Mouse (Mus musculus) Patski (cell line): ENCODE data around the gene Plekhh2. TPM values are rescaled to one million over a fixed set of nuclear protein-coding genes. Genes with fewer than 3 reads are reported as not detected.
A peak's percentile ranks its signal among the peaks of the same experiment; 100 is the strongest.

ENCODE experiments used
- ATAC-seq: fragments of 100-300 bp; one replicate; pipeline ENCODE4 v1.8.0; 2021
- CTCF ChIA-PET: fragments of 350-600 bp; sonication (Branson Sonifier 250); formaldehyde crosslinking; loops from one replicate; lab custom pipeline; 2022; ENCODE audit warnings: inconsistent platforms; lab: Charles Lee
- POLR2A ChIA-PET: fragments of 350-600 bp; sonication (Branson Sonifier 250); formaldehyde crosslinking; loops from one replicate; lab custom pipeline; 2022; ENCODE audit warnings: antibody characterized with exemption, inconsistent platforms; lab: Charles Lee
- DNase-seq: peaks from one replicate; pipeline ENCODE4 v3.0.0-alpha.2; 2011; ENCODE audit warnings: low read depth, low spot score
- H3K27me3 ChIP-seq: fragments of 371-371 bp; one replicate; pipeline ENCODE4 v1.5.1; 2021
- CTCF ChIP-seq: fragments of 100-300 bp; IDR thresholded peaks from one replicate; pipeline ENCODE4 v1.5.1; 2021
- in situ Hi-C: fragments of 300-500 bp; cut with MboI; formaldehyde crosslinking; loops from 3 replicates; pipeline ENCODE4 v1.11.1; 2018; ENCODE audit warnings: low pct_unique_long_range_greater_than_20kb, mixed read lengths
- polyA plus RNA-seq: library from polyadenylated mRNA; unstranded; gene quantifications from one replicate; pipeline ENCODE4 v1.2.3, GENCODE M21; 2021

The Plekhh2 gene
- polyA plus RNA-seq, 1 experiment from 2014 or later = 32.0 TPM

- CTCF ChIA-PET = no interaction called here
- no peak for ATAC-seq
- DNase-seq = no peak
- H3K27me3 ChIP-seq = no peaks in the 10 kb centered on the region
- POLR2A ChIA-PET = interaction anchor here (1.0 to 1.1 kb wide), 2 partner anchors 10 to 36 kb away, joined by 4 to 5 read pairs; no protein-coding TSS in a partner anchor
- in situ Hi-C loops = no loop called here
- no peak for TF ChIP-seq CTCF
These were observed 107.4 kb downstream of the Plekhh2 start for GRCm38 (mm10) chr17:84619112-84619511.

GRCm38 (mm10) chr17:84620076-84620475 is 108.4 kb downstream of the Plekhh2 start:
- no peak for TF ChIP-seq CTCF
- in situ Hi-C loops = no loop called here
- no peak for DNase-seq
- ChIA-PET CTCF (no interaction called here), POLR2A (interaction anchor here (1.1 kb wide), 1 partner anchor 11 kb away, joined by 4 read pairs; no protein-coding TSS in a partner anchor)
- no peaks in the 10 kb centered on the region for H3K27me3 ChIP-seq
- ATAC-seq = no peak

GRCm38 (mm10) chr17:84620610-84621009 is 108.9 kb downstream of the Plekhh2 start:
- in situ Hi-C loops = no loop called here
- POLR2A ChIA-PET = no interaction called here
- CTCF ChIA-PET = no interaction called here

DNA sequence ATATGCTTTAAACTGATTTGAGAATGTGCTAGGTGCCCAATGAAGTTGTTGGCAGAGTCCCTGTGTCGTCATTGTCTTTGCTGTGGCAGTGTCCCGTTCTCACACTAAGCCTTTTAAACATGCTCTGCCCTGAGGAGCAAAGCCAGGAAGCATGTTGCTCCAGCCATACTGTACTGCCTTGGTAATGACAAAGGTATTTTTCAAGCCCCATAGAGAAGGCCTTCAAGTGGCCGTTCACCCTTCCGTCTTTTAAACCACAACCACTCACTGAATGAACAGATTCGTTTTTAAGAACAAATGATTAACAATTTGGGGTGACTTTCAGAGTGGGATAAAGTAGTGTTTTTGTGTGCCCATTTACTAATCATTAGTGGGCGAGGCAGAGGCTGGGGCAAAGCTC is 109.5 kb downstream of the Plekhh2 start:
- no peak for ATAC-seq
- ChIA-PET POLR2A (no interaction called here), CTCF (interaction anchor here (1.2 kb wide), 1 partner anchor 12 kb away, joined by 3 read pairs; no protein-coding TSS in a partner anchor)
- no peak for TF ChIP-seq CTCF
- H3K27me3 ChIP-seq = no peaks in the 10 kb centered on the region
- in situ Hi-C loops = no loop called here
- DNase-seq = no peak

More at GRCm38 (mm10) chr17:84620610-84621009, 108.9 kb downstream of the Plekhh2 start:
- ATAC-seq (no peak), DNase-seq (no peak)
- TF ChIP-seq CTCF = no peak
- no peaks in the 10 kb centered on the region for H3K27me3 ChIP-seq

DNA sequence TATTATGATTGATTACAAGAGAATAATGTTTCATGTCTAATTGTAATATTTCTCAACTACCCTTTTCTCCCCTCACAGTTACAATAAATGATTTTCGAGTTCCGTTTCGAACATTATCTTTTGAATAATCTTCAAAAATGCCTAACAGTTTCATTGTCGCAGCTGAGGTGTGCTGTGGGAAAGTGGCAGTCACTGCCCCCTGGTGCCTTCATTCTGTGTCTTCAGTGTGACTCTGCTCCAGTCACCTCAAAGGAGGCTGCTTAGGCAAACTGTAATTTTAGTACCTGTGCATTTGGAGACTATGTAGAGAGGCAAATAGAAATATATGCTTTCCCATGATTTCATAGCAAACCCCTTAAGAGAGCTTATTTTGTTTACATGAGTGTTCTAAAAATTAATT is 110.3 kb downstream of the Plekhh2 start:
- ChIA-PET POLR2A (no interaction called here), CTCF (interaction anchor here (1.0 to 1.3 kb wide), 3 partner anchors 13 to 148 kb away, joined by 3 read pairs; no protein-coding TSS in a partner anchor)
- DNase-seq = no peak
- in situ Hi-C loops = no loop called here
- TF ChIP-seq CTCF = no peak
- H3K27me3 ChIP-seq = no peaks in the 10 kb centered on the region
- ATAC-seq = no peak

- in situ Hi-C loops = no loop called here
- CTCF ChIA-PET = interaction anchor here (1.0 to 1.3 kb wide), 2 partner anchors 23 to 149 kb away, joined by 3 read pairs; no protein-coding TSS in a partner anchor
- no peaks in the 10 kb centered on the region for H3K27me3 ChIP-seq
- DNase-seq (no peak), ATAC-seq (no peak)
- POLR2A ChIA-PET = no interaction called here
- TF ChIP-seq CTCF = no peak
These were observed 111.2 kb downstream of the Plekhh2 start for GRCm38 (mm10) chr17:84622873-84623272.

DNA sequence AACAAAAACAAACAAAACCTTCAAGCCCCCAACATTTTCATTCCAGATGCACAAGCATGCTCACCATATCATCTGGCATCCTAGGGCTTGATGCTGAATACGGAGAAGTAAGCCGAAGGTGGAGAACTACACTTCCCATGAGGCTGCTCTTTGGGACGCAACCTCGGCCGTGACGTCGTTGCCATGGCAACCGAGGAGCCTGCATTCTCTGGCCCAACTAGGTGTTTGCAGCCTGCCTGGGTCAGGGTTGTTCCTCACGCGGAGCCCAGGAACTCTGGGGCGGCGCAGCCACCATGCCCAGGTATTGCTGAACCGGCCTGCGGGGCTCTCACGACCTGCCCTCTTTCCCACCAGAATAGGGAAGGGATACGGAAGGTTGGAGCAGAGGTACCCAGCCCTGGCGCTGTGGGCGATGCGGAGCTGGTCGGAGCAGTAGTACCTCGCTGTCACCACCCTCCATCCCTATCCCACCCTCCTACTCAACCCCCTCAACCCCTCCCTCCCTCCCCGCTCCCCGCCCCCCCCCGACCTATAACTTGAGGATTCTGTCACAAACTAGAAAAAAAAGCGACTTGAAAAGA is 114.7 kb downstream of the Plekhh2 start, which contains the start of gene Dync2li1:
TSS of gene Dync2li1 (plus strand) at position 221 of the 581 bp plus-strand sequence.
- ATAC-seq (peak; percentile 96), DNase-seq (peak; percentile 88)
- TF ChIP-seq CTCF = no peak
- ChIA-PET POLR2A (interaction anchor here (1.7 kb wide), 1 partner anchor 10 kb away, joined by 4 read pairs; no protein-coding TSS in a partner anchor), CTCF (no interaction called here)
- in situ Hi-C loops = no loop called here
- no peaks in the 10 kb centered on the region for H3K27me3 ChIP-seq

GRCm38 (mm10) chr17:84626857-84627305 is 115.2 kb downstream of the Plekhh2 start:
- H3K27me3 ChIP-seq = no peaks in the 10 kb centered on the region
- peak; percentile 60 for TF ChIP-seq CTCF
- in situ Hi-C loops = no loop called here
- POLR2A ChIA-PET = interaction anchor here (1.7 kb wide), 1 partner anchor 10 kb away, joined by 4 read pairs; no protein-coding TSS in a partner anchor
- peak; percentile 54 for ATAC-seq
- CTCF ChIA-PET = no interaction called here
- no peak for DNase-seq

DNA sequence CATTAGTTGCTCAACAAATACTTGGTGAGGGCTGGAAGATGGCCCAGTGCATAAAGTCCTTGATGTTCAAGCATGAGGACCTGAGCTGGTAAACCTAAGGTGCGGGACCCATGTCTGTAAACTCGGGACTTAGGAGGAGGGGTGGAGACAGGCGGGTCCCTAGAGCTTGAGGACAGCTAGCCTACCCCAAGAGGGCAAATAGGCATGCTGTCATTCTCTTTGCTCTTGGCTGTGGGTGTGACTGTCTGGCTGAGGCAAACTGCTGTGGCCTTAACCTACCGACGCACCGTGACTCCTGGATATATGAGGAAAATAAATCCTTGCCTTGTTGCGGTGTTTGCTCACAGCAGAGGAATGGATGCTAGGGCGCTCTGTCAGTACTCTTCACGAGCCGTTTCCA is 116.0 kb downstream of the Plekhh2 start:
- POLR2A ChIA-PET = interaction anchor here (0.9 to 1.7 kb wide), 2 partner anchors 10 to 11 kb away, joined by 3 to 4 read pairs; no protein-coding TSS in a partner anchor
- no peaks in the 10 kb centered on the region for H3K27me3 ChIP-seq
- no peak for ATAC-seq
- CTCF ChIA-PET = no interaction called here
- no peak for TF ChIP-seq CTCF
- in situ Hi-C loops = no loop called here
- no peak for DNase-seq

DNA sequence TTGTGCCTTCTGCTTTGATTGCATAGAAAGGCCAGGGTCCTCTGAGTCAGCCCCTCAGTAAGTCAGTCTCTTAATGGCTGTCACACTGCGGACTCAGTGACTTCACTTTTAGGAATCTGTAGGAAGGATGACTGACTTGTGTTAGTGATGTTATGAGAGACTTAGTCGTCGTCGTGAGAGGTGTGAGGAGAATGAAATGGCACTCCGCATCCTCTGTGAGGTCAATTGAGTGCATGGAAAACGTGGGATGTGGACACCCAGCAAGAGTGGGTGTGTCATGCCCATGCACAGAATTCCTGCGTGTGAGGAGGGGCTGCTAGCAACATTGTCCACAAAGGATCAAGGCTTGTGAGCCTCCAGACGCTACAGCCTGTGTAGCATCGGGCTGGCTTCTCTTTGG is 116.9 kb downstream of the Plekhh2 start:
- H3K27me3 ChIP-seq = no peaks in the 10 kb centered on the region
- POLR2A ChIA-PET = no interaction called here
- ATAC-seq (no peak), DNase-seq (no peak)
- CTCF ChIA-PET = no interaction called here
- no peak for TF ChIP-seq CTCF
- in situ Hi-C loops = no loop called here

GRCm38 (mm10) chr17:84631836-84632235 is 120.1 kb downstream of the Plekhh2 start:
- ATAC-seq (no peak), DNase-seq (no peak)
- H3K27me3 ChIP-seq = no peaks in the 10 kb centered on the region
- TF ChIP-seq CTCF = no peak
- POLR2A ChIA-PET = no interaction called here
- in situ Hi-C loops = no loop called here
- CTCF ChIA-PET = no interaction called here
